Mouse (Mus musculus): ENCODE measurements around the gene Zfp672.
A peak's percentile ranks its signal among the peaks of the same experiment; 100 is the strongest.
"Not testable (repeated sequence)": the region's sequence is repeated elsewhere in the genome, so short reads cannot be mapped to it uniquely, and the experiment has no call there.

The Zfp672 gene

DNA sequence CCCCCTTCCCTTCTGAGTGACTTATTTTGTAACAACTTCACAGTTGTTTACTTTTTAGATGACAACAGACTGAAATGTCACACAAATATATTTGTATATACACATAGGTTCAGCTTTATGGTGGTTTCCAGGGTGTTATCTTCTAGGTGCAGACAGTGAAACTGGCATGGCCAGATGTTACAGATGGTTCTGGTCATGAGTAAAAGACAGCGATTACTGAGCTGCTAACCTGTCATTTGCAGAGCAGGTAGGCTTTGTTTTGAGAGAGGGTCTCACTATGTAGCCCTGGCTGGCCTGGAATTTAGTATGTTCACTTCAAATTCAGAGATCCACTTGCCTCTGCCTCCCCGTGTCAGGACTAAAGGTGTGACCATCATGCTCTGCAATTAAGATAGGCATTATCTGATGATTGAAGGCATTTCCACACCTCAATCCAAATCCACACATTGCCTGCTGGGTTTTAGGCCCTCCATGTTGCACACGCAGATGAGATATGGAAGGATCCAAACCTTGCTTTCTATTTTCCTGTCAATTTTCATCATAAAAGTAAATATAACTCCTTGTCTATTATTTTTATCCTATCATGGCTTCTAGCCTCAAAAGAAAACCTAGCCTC, 5.4 kb downstream of the Zfp672 start:
- no peak for DNase-seq

DNA sequence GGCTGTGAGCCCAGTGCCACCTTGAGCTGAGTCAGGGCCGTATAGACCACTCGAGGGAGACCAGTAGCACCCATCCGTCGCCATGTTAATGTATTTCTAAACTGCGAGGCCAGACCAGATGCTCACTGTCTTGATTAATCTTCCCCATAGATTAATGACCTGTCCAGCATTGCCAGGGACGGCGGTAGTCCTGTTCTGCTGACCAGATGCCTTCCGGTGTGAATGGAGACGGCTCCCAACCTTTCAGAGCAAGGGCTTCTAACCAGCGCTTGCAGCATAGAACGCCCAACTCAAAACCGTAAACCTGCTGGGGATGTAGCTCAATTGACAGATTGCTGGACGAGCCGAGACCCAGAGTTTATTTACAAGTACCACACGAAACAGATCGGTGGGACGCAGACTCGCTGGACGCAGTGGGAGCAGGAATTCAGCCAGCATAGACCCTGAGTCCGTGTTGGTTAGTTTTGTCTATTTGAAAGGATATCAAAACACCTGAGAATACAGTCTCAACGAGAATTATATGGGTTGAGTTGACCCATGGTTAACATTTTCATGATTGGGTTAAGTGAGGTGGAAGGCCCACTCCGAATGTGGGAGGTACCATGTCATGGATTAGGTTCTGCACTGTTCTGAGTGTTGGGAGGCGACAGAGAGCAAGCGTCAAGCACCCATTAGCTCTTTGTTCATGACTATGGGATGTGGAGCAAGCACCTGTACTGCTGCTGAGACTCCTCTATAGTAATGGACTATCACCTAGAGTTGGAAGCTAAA, 6.4 kb downstream of the Zfp672 start:
- DNase-seq: no peak

DNA sequence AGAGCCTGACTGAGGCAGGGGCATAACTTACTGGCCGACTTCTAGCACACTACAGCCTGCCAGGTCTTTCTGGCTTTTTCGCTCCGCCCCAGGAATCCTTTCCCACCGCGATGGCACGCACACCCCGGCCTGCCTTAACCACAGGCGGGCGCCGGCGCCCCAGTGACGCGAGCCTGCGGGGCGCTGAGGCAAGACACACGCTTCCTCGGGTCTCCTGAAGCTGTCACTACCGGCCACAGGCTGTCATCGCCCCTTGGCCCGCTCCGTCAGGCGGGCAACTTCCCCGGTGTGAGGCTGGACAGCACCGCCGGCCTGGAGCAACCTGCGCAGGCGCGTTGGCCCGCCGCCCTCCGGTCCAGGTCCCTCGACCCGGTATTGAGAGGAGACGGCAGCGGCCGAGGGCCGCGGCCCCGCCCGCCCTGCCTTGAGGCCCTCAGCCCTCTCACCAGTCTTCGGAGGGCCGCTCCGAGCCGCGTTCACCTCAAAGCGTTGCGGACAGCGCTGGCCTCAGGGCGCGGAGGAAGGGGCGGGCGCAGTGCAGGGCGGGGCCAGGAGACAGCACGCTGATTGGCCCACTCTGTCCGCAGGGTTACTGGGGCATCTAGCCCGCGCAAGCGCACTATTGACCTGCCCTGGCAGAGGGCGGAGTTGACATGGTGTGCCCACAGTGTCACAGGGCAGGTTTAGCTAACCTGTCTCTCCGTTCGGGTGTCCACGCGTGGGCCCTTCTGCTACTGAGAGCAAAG, 7.1 kb downstream of the Zfp672 start:
- peak; percentile 97 to 98 for DNase-seq

DNA sequence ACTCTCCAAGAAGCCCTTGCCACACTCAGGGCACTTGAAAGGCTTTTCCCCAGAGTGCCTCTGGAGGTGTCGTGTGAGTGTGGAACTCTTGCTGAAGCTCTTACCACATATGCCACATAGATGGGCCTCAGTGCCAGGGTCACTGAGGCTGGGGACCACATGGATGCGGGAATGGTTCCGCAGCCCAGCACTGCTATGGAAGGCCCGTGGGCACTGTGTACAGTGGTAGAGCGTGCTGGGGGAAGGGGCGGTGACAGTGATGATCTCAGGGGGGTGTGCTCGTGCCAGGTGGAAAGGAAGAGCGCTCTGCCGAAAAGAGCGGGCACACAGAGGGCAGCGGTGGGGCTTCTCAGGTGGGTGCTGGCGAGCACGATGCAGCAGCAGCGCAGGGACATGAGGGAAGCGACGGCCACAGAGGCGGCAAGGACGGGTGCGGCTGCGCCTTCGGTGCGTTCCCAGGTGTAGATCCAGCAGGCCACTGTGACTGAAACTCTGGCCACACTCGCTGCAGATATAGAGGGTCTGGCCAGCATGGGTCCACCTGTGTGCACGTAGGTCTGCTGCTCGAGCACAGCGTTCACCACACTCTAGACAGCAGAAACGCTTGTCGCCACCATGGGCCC, 13.3 kb downstream of the Zfp672 start:
- DNase-seq: no peak

DNA sequence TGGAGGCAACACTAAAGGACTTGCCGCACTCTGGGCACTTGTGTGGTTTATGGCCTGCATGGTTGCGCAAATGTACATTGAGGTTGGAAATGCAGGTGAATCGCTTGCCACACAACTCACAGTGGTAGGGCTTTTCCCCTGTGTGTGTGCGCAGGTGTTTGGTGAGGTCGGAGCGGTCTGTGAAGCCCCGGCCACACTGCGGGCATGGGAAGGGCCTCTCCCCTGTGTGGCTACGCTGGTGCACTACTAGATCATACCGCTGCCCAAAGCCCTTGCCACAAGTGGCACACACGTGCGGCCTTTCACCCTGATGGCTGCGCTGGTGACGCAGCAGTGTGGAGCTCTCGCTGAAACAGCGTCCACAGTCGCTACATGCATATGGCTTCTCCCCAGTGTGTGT, 13.8 kb downstream of the Zfp672 start:
- no peak for DNase-seq

DNA sequence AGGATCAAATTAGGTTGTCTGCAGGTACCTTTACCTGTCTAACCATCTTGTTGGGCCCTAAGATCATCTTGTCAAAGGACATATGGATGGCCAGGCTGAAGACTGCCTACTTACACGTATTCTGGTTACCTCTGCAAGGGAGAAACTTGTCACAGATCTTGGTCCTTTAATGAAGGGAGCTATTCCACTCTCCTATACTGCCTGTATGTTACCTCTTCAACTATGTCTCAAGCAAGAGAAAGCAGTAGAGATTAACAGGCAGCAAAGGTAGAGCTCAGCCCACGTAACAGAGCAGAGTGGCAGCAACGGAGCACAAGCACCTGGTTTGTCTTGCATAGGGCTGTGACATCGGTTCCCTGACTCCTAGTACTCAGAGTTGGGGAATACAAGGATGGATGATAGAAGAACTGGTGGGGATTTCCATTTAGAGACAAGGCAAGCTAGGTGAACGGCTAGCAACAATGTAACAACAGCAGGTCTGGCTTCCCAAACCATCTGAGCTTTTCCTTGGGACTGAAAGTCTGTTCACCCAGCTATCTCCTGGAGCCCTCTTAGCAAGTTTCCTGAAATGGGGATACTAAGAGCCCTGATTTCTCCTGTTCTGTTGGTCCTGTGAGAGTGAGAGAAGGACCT, 14.5 kb downstream of the Zfp672 start:
- DNase-seq: no peak

DNA sequence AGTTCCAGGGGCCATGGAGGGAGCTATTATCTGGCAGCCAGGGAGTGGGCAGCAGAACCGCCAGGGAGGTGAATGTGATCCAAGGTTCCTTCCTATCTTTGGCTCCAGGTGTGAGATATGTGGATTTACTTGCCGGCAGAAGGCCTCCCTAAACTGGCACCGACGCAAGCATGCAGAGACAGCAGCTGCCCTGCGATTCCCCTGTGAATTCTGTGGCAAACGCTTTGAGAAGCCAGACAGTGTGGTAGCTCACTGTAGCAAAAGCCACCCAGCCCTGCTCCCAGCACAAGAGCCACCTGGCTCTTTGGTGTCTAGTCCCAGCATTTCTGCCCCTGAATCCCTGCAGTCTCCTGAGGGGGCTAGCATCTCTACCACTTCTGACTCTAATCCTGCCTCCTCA, 16.1 kb downstream of the Zfp672 start:
- no peak for DNase-seq

DNA sequence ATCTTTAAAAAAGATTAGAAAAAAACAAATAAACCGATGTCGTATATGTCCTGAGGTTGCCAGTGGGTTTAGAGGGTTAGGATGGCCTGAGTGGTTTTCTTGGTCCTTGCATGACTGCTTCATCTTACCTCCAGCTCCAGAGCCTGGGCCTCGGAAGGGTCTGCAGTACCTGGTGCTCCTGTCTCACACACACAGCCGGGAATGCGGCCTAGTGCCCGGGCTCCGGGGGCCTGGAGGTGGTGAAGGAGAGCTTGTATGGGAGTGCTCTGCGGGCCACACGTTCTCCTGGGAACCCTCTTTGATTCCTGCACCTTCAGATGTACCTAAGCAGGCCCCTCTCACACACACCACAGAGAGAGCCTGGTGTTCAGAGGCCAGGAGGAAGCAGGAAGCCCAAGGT, 21.5 kb downstream of the Zfp672 start:
- no peak for DNase-seq

DNA sequence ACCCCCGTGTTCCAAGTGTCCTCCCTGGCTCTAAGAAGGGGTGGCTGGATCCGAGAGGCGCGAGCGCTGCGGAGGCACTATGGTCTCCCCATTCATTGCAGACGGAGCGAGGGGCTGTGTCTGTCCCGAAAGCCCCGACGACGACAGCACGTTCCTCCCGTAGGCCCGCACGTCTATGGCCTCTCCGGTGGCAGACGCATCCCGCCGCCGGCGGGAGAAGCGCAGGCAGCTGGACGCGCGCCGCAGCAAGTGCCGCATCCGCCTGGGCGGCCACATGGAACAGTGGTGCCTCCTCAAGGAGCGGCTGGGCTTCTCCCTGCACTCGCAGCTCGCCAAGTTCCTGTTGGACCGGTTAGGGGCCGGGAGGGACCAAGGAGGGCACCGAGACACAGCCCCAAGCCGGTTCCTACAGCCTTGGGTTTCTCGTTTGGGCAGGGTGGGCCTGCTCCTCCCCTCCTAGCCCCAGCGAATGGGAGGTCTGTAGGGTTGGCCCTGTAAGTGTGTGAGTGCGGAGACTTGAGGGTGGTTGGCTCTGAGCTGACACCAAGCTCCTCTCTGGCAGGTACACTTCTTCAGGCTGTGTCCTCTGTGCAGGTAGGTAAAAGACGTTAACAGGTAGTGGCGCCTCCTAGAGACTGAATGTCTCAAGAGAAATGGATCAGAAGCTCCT, 22.6 kb downstream of the Zfp672 start:
- DNase-seq: peak; percentile 73 to 84

DNA sequence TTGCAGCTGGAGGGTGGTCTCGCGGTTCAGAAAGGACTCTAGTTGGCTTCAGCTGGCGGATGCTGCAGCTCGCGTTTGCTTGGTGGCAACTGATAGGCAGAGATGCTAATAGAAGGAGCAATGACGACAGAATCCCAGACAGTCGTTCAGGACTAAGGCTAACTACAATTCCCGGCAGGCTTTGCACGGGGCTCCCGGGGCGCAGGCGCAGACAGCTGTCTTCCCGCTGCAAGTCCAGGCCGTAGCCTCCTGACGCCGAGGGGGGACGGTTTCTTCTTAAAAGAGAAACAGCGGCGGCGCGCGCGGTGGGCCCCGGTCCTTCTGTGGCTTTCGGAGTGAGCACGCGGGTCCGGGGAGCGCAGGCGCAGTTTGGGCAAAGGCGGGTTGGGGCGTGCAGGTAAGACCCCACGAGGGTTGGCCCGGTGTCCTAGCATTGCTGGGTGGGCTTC, 23.3 kb downstream of the Zfp672 start, which contains the start of gene Zfp692:
Zfp692 (plus strand) TSS at position 210 of the 449 bp plus-strand sequence.
- peak; percentile 95 to 96 for DNase-seq

DNA sequence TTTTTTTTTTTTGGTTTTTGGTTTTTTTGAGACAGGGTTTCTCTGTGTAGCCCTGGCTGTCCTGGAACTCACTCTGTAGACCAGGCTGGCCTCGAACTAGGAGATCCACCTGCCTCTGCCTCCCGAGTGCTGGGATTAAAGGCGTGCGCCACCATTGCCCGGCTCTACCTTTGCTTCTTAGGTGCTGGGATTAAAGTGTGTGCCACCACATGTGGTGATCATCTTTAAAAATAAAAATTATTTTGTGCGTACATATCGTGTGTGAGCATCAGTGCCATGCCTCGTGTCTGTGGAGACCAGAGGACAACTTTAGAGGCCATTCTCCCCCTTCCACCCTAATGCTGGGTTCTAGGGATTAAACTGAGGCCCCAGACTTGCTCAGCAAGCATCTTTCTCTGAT, 24.8 kb downstream of the Zfp672 start:
- not testable (repeated sequence) for DNase-seq

DNA sequence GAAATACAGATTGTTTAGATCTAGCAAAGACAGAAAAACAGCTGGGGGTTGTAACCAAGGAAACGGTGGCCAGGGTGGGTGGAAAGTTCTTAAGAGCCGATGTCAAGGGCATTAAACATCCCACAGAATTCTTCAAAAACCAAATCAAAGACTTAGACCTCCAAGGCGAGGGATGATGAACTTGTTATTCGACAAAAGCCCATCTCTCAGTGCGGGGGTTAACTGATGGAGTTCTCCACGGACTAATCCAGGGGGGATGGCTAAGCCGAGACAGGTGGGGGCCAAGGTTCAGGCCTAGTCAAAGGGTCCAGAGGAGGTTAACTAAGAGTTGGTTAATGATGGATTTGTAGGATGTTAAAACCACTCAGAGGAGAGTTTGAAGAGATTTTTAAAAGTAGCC, 26.5 kb downstream of the Zfp672 start:
- no peak for DNase-seq

DNA sequence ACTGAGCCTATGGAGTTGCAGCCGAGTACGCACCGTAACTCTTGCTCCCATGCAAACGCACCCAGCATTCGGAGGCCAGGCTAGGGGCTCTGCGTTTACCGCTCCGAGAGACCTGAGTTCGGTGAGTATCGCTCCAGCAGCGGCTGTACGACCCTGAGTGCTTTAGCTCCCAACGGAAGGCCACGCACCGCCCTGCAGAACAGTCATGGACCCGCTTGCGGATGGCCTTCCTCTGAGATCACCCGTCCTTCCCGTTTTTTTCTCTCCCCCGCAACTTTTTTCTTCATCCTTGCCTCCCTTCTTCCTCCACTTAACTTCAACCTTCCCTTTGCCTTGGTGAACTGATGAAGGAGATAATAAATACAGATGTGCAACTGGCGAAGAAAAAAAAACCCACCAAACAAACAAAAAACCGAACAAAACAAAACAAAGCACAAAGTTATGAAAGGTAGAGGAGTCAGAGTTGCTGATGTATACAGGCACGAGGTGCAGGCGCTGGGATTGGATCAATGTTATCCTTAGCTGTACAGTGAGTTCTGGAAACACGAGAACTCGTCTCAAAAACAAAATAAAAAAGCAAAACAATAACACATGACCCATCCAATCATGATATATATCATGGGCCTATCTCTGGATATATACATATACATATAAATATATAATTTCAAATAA, 27.2 kb downstream of the Zfp672 start:
- no peak for DNase-seq

DNA sequence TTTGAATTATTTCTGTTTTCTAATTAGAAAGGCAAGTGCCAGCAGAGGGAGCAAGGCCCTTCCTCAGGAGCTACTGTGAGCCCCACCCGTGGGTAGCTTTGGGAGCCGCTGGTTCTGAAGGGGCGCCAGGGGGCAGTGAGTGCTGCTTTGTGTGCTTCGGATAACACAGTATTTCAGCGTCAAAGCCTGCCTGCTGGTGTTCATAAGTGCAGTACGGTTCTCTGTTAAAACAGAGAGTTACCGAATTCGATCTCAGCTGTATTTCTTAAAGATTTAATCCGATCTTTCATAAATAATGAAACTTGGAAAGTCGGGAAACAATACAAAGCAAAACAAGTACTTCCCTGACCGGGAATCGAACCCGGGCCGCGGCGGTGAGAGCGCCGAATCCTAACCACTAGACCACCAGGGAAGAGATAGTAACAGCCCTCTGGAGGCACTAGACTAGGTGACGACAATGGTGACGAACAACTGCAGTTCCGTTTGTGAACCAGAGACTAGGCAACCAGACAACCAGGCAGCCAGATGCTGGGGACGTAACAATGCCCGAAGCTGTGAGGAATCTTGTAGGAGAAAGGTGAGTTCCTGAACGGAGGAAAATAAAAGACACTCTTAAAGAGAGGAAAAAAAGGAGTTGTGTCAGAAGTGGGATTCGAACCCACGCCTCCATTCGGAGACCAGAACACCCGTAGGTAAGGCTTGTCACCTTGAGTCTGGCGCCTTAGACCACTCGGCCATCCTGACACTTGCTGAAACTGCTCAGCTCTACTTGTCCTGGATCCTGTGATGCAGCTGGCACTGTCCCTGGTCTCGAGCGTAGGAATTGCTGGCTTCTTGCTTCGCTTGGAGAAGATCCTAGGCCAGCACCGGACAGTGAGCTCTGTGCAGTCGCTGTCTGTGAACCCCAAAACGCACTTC, 28.0 kb downstream of the Zfp672 start:
- DNase-seq: peak; percentile 96

DNA sequence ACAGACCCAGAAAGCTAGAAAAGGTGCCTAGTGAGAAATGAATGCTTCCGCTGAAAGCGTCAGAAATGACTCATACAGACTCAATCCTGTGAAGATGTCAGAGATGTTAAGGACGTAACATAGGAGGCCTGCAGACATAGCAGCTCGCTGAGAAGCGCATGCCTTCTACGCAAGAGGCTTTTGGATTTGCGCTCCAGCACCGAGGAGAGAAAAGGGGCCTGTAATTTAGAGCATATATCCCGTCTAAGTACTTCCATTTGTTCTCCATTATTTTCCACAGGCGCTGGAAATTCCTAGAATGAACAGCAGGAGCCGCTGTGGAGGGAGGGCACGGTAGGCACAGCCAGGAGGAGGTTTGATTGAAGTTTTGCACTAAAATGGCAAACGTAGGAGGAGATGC, 29.1 kb downstream of the Zfp672 start:
- peak; percentile 71 to 82 for DNase-seq

DNA sequence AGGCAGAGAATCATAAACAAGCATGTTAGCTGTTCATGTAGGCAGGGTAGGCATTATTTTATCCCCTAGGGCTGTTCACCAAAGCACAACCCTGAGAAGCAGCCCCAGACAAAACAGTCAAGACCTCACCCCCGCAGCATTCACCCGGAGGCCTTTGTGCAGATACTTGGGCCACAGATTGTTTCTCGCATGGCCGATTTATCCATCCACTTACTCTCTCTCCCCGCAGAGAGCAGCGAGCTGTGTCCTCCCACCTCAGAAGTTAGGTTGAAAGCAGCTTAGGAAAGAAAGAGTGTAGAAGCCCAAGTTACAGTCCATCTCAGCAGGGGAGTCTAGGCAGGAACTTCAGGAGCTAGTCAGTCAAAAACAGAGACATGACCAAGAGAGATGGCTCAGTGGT, 32.7 kb downstream of the Zfp672 start:
- no peak for DNase-seq

DNA sequence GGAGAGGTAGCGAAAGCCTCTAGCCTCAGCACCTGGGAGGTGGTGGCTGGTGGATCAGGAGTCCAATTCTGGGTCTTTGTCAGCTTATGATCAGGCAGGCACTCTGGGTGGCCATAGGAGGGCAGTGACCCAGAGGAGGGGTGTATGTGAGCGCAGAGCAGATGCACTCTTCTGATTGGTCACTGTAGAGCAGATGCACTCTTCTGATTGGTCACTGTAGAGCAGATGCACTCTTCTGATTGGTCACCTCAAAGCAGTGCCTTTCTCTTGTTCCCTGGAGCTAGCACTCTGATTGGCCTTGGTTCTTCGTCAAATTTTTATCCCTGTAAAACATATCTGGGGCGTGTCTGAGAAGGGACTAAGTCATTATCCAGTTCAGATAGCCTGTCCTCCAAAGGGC, 37.3 kb downstream of the Zfp672 start:
- no peak for DNase-seq

DNA sequence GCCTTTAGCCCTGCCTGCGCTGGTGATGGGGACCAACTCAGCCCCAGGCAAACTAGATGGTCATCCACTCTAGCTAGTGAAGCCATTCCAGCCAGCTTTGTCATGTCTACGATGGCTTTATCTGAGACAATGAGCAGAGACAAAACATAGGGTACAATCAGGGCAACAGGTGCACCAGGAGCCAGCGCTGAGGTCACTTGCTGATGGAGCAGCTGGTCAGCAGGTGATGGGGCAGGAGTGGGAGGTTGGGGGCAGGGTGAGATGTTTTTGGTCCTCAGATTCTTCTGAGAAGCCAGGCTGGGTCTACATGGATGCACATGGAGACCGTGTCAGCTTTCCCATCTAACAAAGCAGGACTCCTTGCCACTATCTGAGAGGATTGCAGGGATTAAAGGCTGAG, 39.3 kb downstream of the Zfp672 start:
- DNase-seq: no peak

DNA sequence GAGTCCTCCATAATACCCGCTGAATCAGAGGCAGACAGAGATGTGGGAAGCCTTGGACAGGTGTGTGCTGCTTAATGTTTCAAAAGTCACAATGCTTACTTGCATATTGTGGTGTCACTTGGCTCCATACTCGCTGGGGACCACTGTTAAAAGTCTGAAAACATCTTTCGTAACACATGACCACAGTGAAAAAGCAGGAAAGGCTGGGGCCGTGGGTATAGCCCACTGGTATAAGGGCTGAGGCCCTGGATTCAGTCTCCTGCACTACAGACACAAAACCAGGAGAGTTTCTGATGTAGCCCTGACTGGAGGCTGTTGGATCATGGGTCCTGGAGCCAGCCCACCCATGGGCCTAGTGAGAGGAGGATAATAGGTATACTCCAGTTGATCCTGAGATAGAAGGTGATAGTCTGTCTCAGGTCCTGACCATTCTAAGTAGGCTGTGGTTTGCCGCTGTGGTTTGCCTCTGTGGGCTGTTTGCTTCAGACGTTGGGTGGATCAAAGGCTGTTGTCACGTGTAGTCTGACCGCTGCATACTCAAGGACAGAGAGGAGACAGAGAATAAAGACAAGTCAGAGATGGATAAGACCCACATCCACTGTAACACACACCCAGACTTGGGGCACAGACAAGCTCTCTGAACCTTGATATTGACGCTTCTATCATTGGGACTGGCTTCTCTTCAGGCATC, 40.0 kb downstream of the Zfp672 start:
- DNase-seq: no peak

DNA sequence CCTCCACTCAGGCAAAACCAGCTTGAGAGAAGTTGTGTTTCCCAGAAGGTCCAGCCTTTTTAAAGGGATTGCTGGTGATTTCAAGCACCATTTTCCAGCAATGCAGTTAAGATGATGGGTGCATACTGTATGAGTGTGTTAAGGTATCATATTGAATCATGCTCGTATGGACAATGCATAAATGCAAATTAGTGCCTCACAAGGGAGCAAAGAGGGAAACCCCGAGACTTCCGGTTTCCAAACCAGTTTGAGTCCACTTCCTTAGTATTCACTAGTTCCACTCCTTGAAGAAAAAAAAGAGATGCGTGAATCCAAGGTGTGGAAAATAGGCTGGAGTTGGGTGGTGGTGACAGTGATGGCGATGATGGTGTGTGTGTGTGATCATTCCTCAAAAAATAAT, 47.6 kb downstream of the Zfp672 start:
- no peak for DNase-seq

All from lung, adult 18-20 months (tissue).